Mouse (Mus musculus) olfactory bulb, adult 2 months (tissue): ENCODE data around the gene Tmc7.

Experiments used
- CTCF ChIP-seq: fragments of 200-500 bp; IDR thresholded peaks from 2 replicates; pipeline ENCODE4 v1.5.1; 2012; ENCODE audit warnings: low read depth, mild to moderate bottlenecking, low read length, moderate library complexity; ENCODE audit not compliant: insufficient read depth
- POLR2A ChIP-seq: fragments of 200-500 bp; IDR thresholded peaks from 2 replicates; pipeline ENCODE4 v1.6.1; 2012; ENCODE audit warnings: mild to moderate bottlenecking, low read depth, low read length, moderate library complexity; ENCODE audit not compliant: insufficient read depth

DNA sequence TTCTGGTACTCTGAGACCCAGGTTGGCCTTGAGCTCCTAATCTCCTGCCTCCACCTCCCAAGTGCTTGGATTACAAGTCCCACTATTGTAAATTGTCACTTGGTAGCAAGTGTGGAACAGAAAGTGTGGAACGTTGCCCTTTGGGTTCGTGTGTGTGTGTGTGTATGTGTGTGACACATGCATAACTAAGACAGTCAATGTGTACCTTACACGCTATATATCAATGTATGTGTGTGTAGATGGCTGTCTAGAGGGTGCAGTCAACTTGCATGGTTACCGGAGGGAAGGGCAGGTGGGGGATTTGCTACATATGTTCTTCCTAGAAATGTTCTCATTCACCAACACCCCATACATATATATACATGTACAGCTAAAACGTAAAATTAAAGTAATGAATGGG lies 390 bp upstream of the Tmc7 start:
- TF ChIP-seq CTCF, result no peak
- no peak for TF ChIP-seq POLR2A
